Mouse (Mus musculus) cerebellum, adult 11-12 months (tissue): ENCODE results near the gene Zdhhc1.

ENCODE experiments used
- DNase-seq: peaks from one replicate; pipeline ENCODE4 v3.0.0; 2022

Gene Zdhhc1

DNA sequence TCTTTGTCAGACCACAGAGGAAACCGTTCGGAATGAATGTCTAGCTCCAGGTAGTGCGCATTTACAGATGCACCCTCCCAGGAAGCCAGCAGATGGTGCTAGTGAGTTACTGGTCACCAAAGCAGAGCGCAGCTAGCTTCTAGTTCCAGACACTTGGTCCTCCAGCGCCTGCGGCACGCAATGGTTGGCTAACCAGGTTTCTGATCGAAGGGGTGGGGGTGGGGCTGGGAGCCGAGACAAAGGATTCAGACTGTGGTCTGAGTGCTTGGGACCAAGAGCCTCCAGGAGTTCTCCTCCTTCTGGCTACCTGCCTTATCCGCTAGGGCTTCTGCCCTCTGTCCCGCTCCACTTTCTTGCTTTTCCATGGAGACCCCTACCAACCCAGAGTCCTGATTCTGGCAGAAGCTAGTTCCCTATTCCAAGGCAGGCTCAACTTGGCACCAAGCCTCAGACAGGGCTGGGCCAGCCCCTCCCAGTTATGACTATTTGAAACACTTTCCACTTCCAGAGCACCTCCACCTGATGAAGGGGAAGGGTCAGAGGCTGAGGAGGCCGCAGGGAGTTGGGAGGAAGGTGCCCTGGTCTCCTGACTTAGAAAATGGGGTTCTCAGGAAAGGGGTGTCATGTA, 19.4 kb upstream of the Zdhhc1 start:
- DNase-seq, result peak; percentile 71

DNA sequence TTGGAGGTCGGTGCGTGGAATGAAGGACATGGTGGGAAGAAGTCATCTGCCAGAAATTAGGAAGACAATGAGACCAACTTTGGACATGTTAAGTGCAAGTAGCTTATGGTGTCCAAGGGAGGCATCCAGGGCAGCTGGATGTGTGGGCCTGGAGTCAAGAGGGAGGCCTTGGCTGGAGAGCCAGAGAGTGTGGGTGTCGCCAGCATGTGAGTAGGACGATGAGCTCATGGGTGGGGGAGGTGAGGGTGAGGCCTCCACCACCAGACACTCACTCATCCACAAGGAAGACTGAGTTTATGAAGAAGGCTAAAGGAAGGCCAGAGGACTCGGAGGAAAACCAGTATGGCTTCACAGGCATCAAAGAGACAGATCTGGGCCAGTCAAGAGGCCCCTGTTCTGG, 18.0 kb upstream of the Zdhhc1 start:
- no peak for DNase-seq

GRCm38 (mm10) chr8:105514194-105514593, 17.5 kb upstream of the Zdhhc1 start:
- DNase-seq, result no peak

DNA sequence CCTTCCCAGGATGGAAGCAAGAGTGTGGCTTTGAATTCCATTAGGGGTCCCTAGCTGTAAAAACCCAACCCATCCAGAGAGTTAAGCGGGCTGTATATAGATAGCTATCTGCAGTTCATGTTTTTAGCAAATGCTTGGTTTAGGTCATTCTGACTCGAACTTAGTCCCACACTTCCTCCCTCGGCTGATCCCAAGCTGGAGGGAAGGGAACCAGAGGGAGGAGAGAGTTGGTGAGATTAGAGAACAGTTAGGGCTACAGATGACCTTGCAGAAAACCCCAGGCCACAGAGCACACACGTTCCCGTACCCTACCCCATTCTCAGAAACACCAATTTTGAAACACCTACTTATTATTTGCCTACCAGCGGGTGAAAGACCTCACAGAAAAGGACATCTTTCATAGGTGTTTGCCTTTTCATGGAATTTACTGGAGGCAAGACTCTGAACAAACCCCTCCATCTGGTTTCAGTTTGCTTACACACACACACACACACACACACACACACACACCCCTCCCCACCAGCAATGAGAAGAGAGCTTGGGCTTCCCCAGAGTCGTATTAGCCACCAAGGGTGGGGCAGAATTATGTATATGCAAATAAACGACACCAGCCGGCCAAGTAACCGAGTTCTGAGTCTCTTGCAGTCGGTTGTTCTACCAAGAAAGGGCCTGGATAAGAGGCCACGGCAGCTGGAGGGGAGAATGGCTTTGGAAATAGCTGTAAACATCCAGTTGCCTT, 13.5 kb upstream of the Zdhhc1 start:
- no peak for DNase-seq

GRCm38 (mm10) chr8:105508758-105509157, 12.1 kb upstream of the Zdhhc1 start:
- no peak for DNase-seq

DNA sequence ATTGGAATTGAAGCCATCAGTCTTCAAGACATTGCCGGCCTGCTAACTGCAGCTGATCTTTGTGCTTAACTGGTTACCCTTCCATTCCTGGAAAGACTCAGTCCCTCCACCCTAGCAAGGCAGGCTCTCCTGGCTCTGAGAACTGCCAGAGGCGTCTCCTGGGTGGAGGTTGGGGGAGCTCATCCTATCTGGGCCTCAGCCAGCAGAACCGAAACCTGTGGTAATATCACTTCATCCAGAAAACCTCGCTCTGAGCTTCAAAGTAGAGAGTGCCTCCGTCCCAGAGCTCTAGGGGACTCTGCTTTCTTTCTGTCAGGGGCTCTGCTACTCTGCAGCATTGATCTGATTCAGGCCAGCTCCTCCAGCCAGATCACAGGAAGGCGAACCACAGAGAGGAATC, 10.3 kb upstream of the Zdhhc1 start:
- no peak for DNase-seq

DNA sequence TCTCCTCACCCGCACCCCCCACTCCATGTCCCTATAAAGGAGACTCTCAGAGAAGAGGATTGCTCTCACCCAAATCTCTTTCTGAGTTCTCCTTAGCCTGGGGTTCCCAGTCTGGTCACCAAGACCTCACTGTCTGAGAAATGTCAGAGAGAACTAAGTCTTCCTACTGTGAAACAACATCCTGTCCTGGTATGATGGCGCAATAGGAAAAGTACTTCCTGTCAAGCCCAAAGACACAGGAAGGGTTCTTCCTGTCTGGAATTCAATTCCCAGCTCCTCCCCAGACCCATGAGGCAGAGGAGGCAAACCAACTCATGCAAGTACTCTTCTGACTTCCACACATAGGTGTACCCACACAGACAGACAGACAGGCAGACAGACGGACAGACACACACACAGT, 7.9 kb upstream of the Zdhhc1 start:
- DNase-seq, result no peak

- no peak for DNase-seq
Measured at GRCm38 (mm10) chr8:105499787-105500186, 3.1 kb upstream of the Zdhhc1 start.

GRCm38 (mm10) chr8:105495350-105496302, 1.1 kb downstream of the Zdhhc1 start:
- no peak for DNase-seq

- no peak for DNase-seq
Measured at GRCm38 (mm10) chr8:105494566-105494965, 2.1 kb downstream of the Zdhhc1 start.

DNA sequence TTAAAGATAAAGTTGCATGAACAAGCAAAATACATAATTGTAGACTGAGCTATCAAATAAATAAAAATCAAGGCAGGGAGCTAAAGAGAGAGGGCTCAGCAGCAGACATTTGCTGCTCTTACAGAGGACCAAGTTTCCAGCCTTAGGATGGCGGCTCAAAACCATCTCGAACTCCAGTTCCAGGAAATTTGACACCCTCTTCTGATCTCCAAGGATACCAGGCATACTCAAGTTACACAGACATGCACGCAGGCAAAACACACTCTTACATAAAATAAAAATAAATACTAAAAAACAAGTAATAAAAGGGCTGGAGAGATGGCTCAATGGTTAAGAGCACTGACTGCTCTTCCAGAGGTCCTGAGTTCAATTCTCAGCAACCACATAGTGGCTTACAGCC, 3.2 kb downstream of the Zdhhc1 start:
- no peak for DNase-seq

GRCm38 (mm10) chr8:105489281-105489680, 7.4 kb downstream of the Zdhhc1 start:
- DNase-seq, result no peak

GRCm38 (mm10) chr8:105488082-105488481, 8.6 kb downstream of the Zdhhc1 start:
- DNase-seq, result no peak

DNA sequence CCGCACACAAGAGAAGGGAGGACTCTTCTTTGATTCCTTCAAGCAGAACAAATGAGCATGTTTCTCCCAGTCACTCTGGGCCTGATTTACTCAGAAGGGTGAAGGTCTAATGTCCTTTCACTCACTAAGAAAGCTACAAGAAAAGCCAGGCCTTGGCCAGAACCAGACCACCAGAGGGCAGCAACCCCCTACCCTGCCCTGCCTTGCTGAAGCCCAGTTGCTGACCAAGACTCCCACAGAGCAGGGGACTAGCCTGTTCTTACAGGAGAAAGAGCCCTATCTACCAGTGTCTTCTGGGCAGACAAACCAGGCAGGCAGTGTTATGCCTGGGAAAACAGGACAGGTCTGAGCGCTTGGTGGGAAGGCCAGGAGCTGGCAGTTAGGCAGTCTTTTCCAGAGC, 12.3 kb downstream of the Zdhhc1 start:
- no peak for DNase-seq

DNA sequence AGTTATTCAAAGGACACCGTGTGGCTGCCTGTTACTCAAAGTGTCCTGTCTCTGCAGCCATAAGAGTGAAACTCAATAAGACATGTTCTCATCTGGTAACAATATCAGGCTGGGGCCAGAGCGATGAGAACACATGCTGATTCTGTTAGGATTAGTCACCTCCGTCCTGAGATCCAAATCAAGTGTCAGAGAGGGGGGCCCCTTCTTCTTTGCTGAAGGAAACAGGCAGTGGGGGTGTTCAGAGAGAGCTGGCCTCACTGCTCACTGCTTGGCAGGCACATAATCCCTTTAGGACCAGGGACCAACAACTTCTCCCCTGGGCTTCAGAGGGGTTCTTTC, 12.7 kb downstream of the Zdhhc1 start:
- no peak for DNase-seq

GRCm38 (mm10) chr8:105483212-105484029, 13.3 kb downstream of the Zdhhc1 start:
- DNase-seq, result no peak

DNA sequence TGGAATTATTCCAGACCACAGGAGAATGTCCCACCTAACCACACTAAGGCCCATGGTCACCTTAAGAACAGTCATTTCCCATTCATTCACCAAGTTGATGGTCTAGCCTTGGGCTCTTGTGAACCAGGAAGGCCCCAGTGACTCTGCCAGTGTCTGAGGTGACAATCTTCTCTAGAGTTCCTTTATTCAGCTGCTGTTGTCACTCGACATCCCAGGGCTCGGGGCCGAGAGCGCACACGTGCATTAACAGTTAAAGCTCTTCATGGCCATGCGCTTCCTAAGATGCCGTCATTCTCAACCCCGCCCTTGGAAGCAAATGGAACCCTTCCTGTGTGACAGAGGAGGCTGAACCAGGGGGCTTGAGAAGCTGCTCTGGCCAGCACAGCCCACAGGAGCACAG, 14.6 kb downstream of the Zdhhc1 start:
- no peak for DNase-seq

DNA sequence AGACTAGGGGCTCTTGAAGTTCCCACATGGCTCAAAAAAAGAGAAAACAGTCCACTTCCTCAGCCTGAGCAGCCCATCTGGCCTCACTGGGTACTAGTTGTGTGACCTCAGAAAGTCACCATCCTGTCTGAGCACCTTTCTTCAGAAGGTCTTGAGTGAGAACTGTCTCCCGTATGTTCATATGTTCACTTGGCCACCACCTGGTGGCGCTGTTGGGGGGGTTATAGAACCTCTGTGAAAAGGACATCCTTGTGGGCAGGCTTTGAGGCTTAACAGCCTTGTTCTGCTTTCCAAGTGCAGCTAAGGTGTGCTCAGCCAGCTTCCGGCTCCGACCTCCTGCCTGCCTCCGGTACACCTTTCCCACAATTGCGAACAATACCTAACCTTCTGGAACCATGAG, 15.2 kb downstream of the Zdhhc1 start:
- DNase-seq, result no peak

DNA sequence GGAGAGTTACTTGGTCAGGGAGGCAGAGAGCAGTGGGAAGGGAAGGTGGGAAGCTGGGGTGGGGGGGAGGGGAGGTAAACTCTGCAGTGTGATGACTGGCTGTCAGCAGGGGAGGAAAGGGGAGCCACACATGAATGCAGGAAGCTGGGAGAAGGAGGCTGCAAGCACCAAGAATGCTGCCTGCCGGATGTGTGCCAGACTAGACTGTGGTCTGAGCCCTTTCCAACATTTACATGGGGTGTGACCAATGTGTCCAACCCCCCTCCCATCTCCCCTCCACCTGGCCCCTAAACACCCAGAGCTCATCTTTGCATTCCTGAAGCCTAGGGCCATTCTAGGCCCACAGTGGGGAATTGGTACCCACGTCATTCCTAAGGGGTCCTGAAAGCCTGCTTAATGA, 15.7 kb downstream of the Zdhhc1 start:
- no peak for DNase-seq

DNA sequence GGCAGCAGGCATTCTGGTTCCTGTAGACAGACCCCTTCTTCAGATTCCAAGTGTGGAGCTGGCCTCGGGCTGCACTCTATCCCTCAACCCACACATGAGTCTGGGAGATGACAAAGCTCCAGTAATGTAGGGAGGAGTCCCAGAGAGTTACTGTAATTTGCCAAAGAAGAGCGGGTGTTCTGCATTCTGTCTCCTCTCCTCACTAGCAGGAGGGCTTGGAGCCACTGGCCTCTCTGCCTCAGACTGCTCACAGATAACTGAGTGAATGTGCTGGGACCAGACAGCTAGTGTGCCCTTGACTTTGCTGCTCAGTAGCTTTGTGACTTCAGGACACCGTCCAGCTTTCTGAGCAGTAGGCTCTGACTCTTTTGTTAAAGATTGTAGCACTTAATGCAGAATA, 18.9 kb downstream of the Zdhhc1 start:
- no peak for DNase-seq

GRCm38 (mm10) chr8:105476628-105477413, 19.9 kb downstream of the Zdhhc1 start:
- DNase-seq, result peak; percentile 71

GRCm38 (mm10) chr8:105476161-105476560, 20.5 kb downstream of the Zdhhc1 start:
- no peak for DNase-seq
